Mouse (Mus musculus): Measurements from ENCODE around the gene Paxx.
A peak's percentile ranks its signal among the peaks of the same experiment; 100 is the strongest.

Paxx gene

GRCm38 (mm10) chr2:25442682-25443081 is 18.2 kb downstream of the Paxx start:
- DNase-seq (ENCODE audit: low read depth): no peak

- DNase-seq (ENCODE audit: low read depth): no peak
These were observed 19.8 kb downstream of the Paxx start for GRCm38 (mm10) chr2:25441067-25441466.

- no peak for DNase-seq (ENCODE audit: low read depth)
These were observed 24.5 kb downstream of the Paxx start for GRCm38 (mm10) chr2:25436286-25436820.

- no peak for DNase-seq (ENCODE audit: low read depth)
These were observed 26.6 kb downstream of the Paxx start for GRCm38 (mm10) chr2:25434292-25434691.

- no peak for DNase-seq (ENCODE audit: low read depth)
These were observed 27.8 kb downstream of the Paxx start for GRCm38 (mm10) chr2:25433101-25433500.

- no peak for DNase-seq (ENCODE audit: low read depth)
These were observed 28.4 kb downstream of the Paxx start for GRCm38 (mm10) chr2:25432326-25433098.

- DNase-seq (ENCODE audit: low read depth): no peak
These were observed 29.5 kb downstream of the Paxx start for GRCm38 (mm10) chr2:25431308-25431855.

GRCm38 (mm10) chr2:25430395-25431233 is 30.3 kb downstream of the Paxx start:
- peak; percentile 18 for DNase-seq (ENCODE audit: low read depth)

GRCm38 (mm10) chr2:25429435-25430180 is 31.3 kb downstream of the Paxx start:
- peak; percentile 40 for DNase-seq (ENCODE audit: low read depth)

- DNase-seq (ENCODE audit: low read depth): peak; percentile 95
These were observed 32.3 kb downstream of the Paxx start, which contains the start of gene Abca2 for GRCm38 (mm10) chr2:25428442-25429236. Gene Abca2, plus strand, starts transcription at chr2:25428703.

- no peak for DNase-seq (ENCODE audit: low read depth)
These were observed 33.6 kb downstream of the Paxx start for GRCm38 (mm10) chr2:25427256-25427655.

DNA sequence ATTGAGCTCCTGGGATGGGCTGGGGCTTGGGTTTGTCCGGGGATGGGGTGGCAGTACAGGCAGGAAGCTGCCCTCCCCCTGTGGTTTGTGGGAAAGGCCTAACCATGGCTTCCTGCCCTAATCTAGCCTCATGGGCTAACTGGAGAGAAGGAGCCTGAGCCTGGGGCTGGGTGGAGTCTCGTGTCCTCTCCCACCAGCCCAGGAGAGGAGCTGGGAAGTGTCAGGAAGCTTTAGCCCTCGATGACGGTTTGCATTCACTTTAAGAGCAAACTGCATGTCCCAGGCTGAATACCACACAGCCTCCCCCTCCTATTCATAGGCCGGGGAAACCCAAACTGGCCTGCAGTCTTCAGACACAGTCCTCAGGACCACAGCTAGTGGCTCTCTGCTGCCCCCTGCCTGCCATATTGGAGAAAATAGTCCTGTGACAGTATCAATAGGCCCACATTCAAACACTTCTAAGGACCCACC is 34.1 kb downstream of the Paxx start:
- peak; percentile 96 for DNase-seq (ENCODE audit: low read depth)

GRCm38 (mm10) chr2:25425481-25425880 is 35.4 kb downstream of the Paxx start:
- peak; percentile 45 for DNase-seq (ENCODE audit: low read depth)

GRCm38 (mm10) chr2:25423626-25424025 is 37.3 kb downstream of the Paxx start:
- no peak for DNase-seq (ENCODE audit: low read depth)

DNA sequence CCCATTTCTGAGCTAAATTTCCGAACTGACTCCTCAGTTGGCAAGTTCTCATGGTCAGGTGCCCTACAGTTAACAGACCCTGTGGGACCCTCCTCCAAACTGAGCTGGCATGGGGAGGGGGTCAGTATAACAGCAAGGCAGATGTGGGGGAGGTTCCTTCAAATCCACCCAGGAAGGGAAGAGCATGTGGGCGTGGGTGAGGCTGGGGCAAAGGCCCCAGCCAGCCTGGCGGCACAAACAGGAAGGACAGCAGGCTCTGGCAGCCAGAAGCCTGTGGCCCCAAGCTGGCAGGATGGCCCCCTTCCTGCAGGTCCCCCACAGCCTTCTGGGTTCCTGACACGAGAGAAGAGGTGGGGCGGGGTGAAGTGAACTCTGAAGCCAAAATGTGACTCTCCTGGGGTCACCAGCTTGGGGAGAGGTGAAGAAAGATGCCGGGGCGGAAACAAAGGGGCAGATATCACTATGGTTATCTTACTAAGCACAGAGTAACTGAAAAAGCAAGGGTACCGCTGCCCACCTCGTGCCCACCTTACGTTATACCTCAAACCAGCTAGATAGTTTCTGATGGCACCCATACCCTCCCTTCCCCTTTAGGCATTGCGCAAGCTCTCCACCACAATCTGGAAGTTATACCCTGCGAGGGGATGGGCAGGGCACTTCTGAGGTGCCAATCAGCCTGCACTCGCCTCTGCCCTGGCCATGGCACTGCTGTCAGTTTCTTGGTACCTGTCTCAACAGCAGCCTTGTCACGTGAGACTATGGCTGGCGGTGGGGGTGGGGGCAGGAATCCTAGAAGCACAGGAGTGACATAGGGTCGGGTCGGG is 38.1 kb downstream of the Paxx start, which contains the start of gene Fut7:
Fut7 (plus strand) TSS at position 681 of the 824 bp plus-strand sequence.
- DNase-seq (ENCODE audit: low read depth): peak; percentile 87

DNA sequence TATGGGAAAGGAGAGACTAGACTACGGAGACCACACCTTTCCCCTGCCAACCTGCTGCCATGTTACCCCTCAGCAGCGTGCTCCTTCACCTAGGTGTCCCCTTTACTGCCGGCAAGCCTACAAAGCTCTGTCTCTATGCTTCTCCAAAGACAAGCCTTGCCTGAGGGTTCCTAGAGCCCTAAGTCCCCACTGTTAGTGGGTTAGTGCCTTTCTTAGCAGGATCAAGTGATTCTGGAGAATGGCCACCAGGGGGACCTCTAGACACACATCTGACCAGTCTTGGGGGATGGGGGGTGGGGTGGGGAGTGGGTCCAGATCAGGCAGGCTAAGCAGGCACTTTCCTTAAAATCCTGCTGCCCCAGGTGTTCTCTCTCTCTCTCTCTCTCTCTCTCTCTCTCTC is 39.0 kb downstream of the Paxx start:
- DNase-seq (ENCODE audit: low read depth): peak; percentile 88

DNA sequence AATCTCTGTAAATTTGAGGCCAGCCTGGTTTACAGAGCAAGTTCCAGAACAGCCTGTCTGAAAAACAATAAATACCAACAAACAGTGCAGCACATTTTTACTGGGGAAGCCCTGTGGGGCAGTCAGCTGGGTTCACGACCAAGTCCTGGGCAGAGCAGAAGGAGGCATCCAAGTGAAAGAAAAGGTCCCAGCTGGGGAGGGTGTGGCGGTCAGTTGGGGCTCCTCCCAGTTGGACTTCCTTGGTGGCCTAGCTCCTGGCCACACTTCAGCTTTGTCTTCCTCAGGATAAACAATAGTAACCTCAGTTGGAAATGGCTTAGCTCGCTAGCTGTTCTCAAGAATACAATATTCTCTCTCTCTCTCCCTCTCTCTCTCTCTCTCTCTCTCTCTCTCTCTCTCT is 43.5 kb downstream of the Paxx start:
- DNase-seq (ENCODE audit: low read depth): no peak

- peak; percentile 42 for DNase-seq (ENCODE audit: low read depth)
These were observed 47.5 kb downstream of the Paxx start for GRCm38 (mm10) chr2:25413436-25413835.

GRCm38 (mm10) chr2:25408908-25409307 is 52.0 kb downstream of the Paxx start:
- no peak for DNase-seq (ENCODE audit: low read depth)
